Mouse (Mus musculus): Measurements from ENCODE around the gene Herc1. TPM values are rescaled to one million over a fixed set of nuclear protein-coding genes. Genes with fewer than 3 reads are reported as not detected.

Herc1 gene
- polyA plus RNA-seq, 1 experiment from 2014 or later = 11.8 TPM

GRCm38 (mm10) chr9:66510351-66510841 is 160.1 kb downstream of the Herc1 start:
- Histone ChIP-seq H3K4me1 (ENCODE audit: insufficient read depth, low read depth, low read length) (no peaks in the 10 kb centered on the region), H3K4me3 (ENCODE audit: low read depth, low read length) (no peak overlapping the region), H3K4me2 (replicated peaks; ENCODE audit: low read depth, low read length) (no peak overlapping the region), H3K9ac (replicated peaks; ENCODE audit: low read depth) (no peak overlapping the region), H3K27ac (ENCODE audit: low read length) (no peak overlapping the region), H3K27me3 (replicated peaks; ENCODE audit: insufficient read depth, low read length) (no peaks in the 10 kb centered on the region), H3K9me3 (ENCODE audit: low read length) (no peaks in the 10 kb centered on the region), H3K36me3 (ENCODE audit: insufficient read depth, low read length) (peaks cover 21% of the 10 kb centered on the region)
- TF ChIP-seq CTCF (IDR thresholded peaks at IDR 0.05) (no peak), EP300 (IDR thresholded peaks at IDR 0.05) (no peak)
- ATAC-seq (no peak), DNase-seq (ENCODE audit: low spot score) (no peak)
- 77% methylated on average over 7 of the region's 7 CpGs for WGBS

DNA sequence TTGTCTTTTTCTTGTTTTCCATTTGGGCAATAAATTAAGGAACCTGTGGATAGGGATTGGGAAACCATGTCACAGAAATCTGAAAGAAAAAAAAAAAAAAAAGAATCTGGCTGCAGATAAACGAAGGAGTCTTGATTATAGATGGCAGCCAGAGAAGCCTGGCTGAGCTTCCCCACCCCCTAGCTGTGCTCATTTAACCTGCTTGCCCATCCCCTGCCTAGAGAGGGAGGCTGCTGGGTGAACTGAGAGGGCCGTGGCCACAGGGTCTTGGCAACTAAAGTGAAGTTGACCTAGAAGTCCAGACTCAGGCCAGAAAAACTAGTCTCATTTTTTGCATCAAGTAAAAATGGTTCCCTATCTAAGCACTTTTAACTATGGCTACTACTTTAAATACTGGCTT is 160.7 kb downstream of the Herc1 start:
- no peak for DNase-seq (ENCODE audit: low spot score)
- Histone ChIP-seq H3K4me2 (replicated peaks; ENCODE audit: low read depth, low read length) (peak overlapping the region; percentile 99), H3K27ac (ENCODE audit: low read length) (peak overlapping the region; percentile 64; the same call in 1 of the 2 replicates), H3K4me3 (ENCODE audit: low read depth, low read length) (peak overlapping the region; percentile 70), H3K36me3 (ENCODE audit: insufficient read depth, low read length) (peaks cover 16% of the 10 kb centered on the region), H3K27me3 (replicated peaks; ENCODE audit: insufficient read depth, low read length) (no peaks in the 10 kb centered on the region), H3K9me3 (ENCODE audit: low read length) (no peaks in the 10 kb centered on the region), H3K9ac (replicated peaks; ENCODE audit: low read depth) (peak overlapping the region; percentile 62; the same call in 1 of the 2 replicates), H3K4me1 (ENCODE audit: insufficient read depth, low read depth, low read length) (no peaks in the 10 kb centered on the region)
- no peak for ATAC-seq
- WGBS = 2% methylated on average over 2 of the region's 2 CpGs
- no peak for TF ChIP-seq EP300 (IDR thresholded peaks at IDR 0.05)
- no peak for TF ChIP-seq CTCF (IDR thresholded peaks at IDR 0.05)

DNA sequence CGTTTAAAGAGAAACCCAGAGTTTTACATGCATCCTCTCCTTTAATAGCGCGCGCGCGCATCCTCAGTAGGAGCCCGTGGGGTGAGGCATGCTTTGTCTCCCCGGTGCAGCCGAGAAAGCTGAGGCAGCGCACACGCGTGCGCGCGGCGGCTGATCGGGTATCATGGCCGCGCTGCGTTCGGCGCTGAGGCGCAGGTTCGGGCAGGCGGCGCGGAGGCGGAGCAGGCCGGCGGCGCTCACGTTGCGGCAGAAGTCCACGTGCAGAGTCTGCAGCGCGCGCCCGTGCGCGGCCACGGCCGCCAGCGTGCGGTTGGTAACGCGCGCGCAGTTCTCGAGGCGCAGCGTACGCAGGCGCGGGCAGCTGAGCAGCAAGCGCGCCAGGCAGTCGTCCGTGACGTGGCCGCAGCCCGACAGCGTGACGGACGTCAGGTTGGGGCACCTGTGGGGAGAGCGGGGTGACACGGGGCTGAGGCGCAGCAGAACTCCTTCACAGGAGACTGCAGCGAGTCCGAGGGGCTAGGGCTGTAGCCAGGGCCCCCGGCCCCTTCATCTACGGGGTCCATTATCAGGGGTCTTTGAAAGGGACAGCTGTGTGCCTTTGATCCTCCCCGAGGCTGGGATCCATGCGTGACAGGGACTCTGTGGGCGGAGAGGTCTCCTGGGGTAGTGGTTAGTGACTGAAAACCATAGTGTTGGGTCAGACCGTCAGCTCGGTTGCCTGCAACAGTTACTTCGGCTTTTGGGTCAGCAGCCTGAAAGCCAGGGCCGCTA is 161.5 kb downstream of the Herc1 start:
- peak overlapping the region; percentile 62 for H3K9ac ChIP-seq (replicated peaks; ENCODE audit: low read depth)
- WGBS = under 1% methylated on average over 75 of the region's 78 CpGs
- H3K4me1 ChIP-seq (ENCODE audit: insufficient read depth, low read depth, low read length) = no peaks in the 10 kb centered on the region
- H3K9me3 ChIP-seq (ENCODE audit: low read length) = no peaks in the 10 kb centered on the region
- H3K27ac ChIP-seq (ENCODE audit: low read length) = peak overlapping the region; percentile 91
- TF ChIP-seq CTCF (IDR thresholded peaks at IDR 0.05) (no peak; the same call in 1 of the 2 replicates), EP300 (IDR thresholded peaks at IDR 0.05) (no peak)
- DNase-seq (ENCODE audit: low spot score) (peak; percentile 96), ATAC-seq (peak; percentile 93)
- peaks cover 16% of the 10 kb centered on the region; the same call in 1 of the 2 replicates for H3K36me3 ChIP-seq (ENCODE audit: insufficient read depth, low read length)
- peak overlapping the region; percentile 70 for H3K4me3 ChIP-seq (ENCODE audit: low read depth, low read length)
- peak overlapping the region; percentile 99 for H3K4me2 ChIP-seq (replicated peaks; ENCODE audit: low read depth, low read length)
- no peaks in the 10 kb centered on the region for H3K27me3 ChIP-seq (replicated peaks; ENCODE audit: insufficient read depth, low read length)

GRCm38 (mm10) chr9:66512351-66512671 is 162.1 kb downstream of the Herc1 start:
- Histone ChIP-seq H3K4me3 (ENCODE audit: low read depth, low read length) (peak overlapping the region; percentile 70), H3K27me3 (replicated peaks; ENCODE audit: insufficient read depth, low read length) (no peaks in the 10 kb centered on the region), H3K4me1 (ENCODE audit: insufficient read depth, low read depth, low read length) (no peaks in the 10 kb centered on the region), H3K9me3 (ENCODE audit: low read length) (no peaks in the 10 kb centered on the region), H3K9ac (replicated peaks; ENCODE audit: low read depth) (peak overlapping the region; percentile 62), H3K4me2 (replicated peaks; ENCODE audit: low read depth, low read length) (peak overlapping the region; percentile 99), H3K36me3 (ENCODE audit: insufficient read depth, low read length) (peaks cover 17% of the 10 kb centered on the region; the same call in 1 of the 2 replicates), H3K27ac (ENCODE audit: low read length) (peak overlapping the region; percentile 91)
- ATAC-seq (peak; percentile 79), DNase-seq (ENCODE audit: low spot score) (peak; percentile 91)
- 0% methylated on average over 8 of the region's 8 CpGs for WGBS
- TF ChIP-seq CTCF (IDR thresholded peaks at IDR 0.05) (peak; percentile 10; the same call in 1 of the 2 replicates), EP300 (IDR thresholded peaks at IDR 0.05) (no peak)

DNA sequence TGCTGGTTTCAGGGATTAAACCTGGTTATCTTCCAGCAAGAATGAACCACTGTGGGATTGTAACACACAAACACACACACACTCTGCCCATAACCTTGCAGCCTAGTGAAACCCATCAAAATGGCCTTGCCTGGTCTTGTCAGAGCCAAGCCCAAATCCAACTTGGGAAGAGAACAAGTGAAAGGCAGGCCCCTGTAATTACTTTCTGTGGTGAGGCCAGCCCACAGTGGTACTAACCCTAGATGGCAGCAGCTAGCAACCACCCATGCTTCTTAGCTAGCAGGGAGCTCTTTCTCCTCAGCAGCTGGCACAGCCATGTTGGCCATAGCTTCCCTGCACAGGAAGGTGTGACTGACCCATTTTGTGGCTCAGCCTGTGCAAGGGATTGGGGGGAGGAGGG is 162.9 kb downstream of the Herc1 start:
- Histone ChIP-seq H3K9me3 (ENCODE audit: low read length) (no peaks in the 10 kb centered on the region), H3K4me3 (ENCODE audit: low read depth, low read length) (no peak overlapping the region), H3K4me1 (ENCODE audit: insufficient read depth, low read depth, low read length) (no peaks in the 10 kb centered on the region), H3K27ac (ENCODE audit: low read length) (no peak overlapping the region), H3K9ac (replicated peaks; ENCODE audit: low read depth) (no peak overlapping the region), H3K36me3 (ENCODE audit: insufficient read depth, low read length) (peaks cover 11% of the 10 kb centered on the region; the same call in 1 of the 2 replicates), H3K4me2 (replicated peaks; ENCODE audit: low read depth, low read length) (no peak overlapping the region), H3K27me3 (replicated peaks; ENCODE audit: insufficient read depth, low read length) (no peaks in the 10 kb centered on the region)
- TF ChIP-seq CTCF (IDR thresholded peaks at IDR 0.05) = peak; percentile 21; the same call in 1 of the 2 replicates
- no peak for TF ChIP-seq EP300 (IDR thresholded peaks at IDR 0.05)
- ATAC-seq = no peak
- no peak for DNase-seq (ENCODE audit: low spot score)

GRCm38 (mm10) chr9:66513661-66514255 is 163.5 kb downstream of the Herc1 start:
- no peak overlapping the region for H3K4me3 ChIP-seq (ENCODE audit: low read depth, low read length)
- DNase-seq (ENCODE audit: low spot score) = no peak
- no peaks in the 10 kb centered on the region for H3K9me3 ChIP-seq (ENCODE audit: low read length)

More at GRCm38 (mm10) chr9:66513661-66514255, 163.5 kb downstream of the Herc1 start:
- no peaks in the 10 kb centered on the region for H3K4me1 ChIP-seq (ENCODE audit: insufficient read depth, low read depth, low read length)
- no peak overlapping the region for H3K27ac ChIP-seq (ENCODE audit: low read length)
- TF ChIP-seq EP300 (IDR thresholded peaks at IDR 0.05) (no peak), CTCF (IDR thresholded peaks at IDR 0.05) (no peak)
- H3K36me3 ChIP-seq (ENCODE audit: insufficient read depth, low read length) = peaks cover 9% of the 10 kb centered on the region; the same call in 1 of the 2 replicates
- H3K27me3 ChIP-seq (replicated peaks; ENCODE audit: insufficient read depth, low read length) = no peaks in the 10 kb centered on the region
- H3K4me2 ChIP-seq (replicated peaks; ENCODE audit: low read depth, low read length) = 0 out of 2 replicates have a peak overlapping the region, but pooled peaks have one; percentile 3
- H3K9ac ChIP-seq (replicated peaks; ENCODE audit: low read depth) = no peak overlapping the region
- WGBS = 62% methylated on average over 4 of the region's 4 CpGs
- ATAC-seq = no peak

Data from lung, postnatal 0 days (tissue).